In genomic region chr13:21831418-21832394, GRCm38 (mm10) we compare ENCODE assay signal across 7 mouse cellular contexts. TPM values are rescaled to one million over a fixed set of nuclear protein-coding genes. Genes with fewer than 3 reads are reported as not detected.
A peak's percentile ranks its signal among the peaks of the same experiment; 100 is the strongest.
DNase-seq lines count a peak whose midpoint lies in the region; ATAC-seq and TF ChIP-seq lines count a peak whose summit lies in the region.
"Not testable (repeated sequence)": the region's sequence is repeated elsewhere in the genome, so short reads cannot be mapped to it uniquely, and the experiment has no call there.

Hist1h4n (minus strand) TSS chr13:21832196.

- not testable (repeated sequence) for H3K36me3 ChIP-seq in forebrain, embryonic 13.5 days (ENCODE audit: poor library complexity, severe bottlenecking); heart, embryonic 14.5 days (ENCODE audit: control insufficient read depth, insufficient read depth, low read length); kidney, embryonic 15.5 days; limb, embryonic 11.5 days (ENCODE audit: control insufficient read depth, insufficient read depth, low read length)

- not testable (repeated sequence) for TF ChIP-seq POLR2A in brain, embryonic 14.5 days (IDR thresholded peaks at IDR 0.05; ENCODE audit: borderline replicate concordance, extremely low read depth, insufficient read depth, insufficient read length, poor library complexity, severe bottlenecking)

- peak within 1 kb of the TSS; percentile 52 for H3K4me2 ChIP-seq in forebrain, embryonic 13.5 days
- peak within 1 kb of the TSS; percentile 39; the same call in 1 of the 2 replicates for H3K4me2 ChIP-seq in heart, embryonic 14.5 days (ENCODE audit: low read length)
- H3K4me2 ChIP-seq in kidney, embryonic 15.5 days: peak within 1 kb of the TSS; percentile 47
- not testable (repeated sequence) for H3K4me2 ChIP-seq in limb, embryonic 11.5 days (ENCODE audit: low read depth, severe bottlenecking)

- peak within 1 kb of the TSS; percentile 66 for H3K27ac ChIP-seq in forebrain, embryonic 13.5 days
- H3K27ac ChIP-seq in heart, embryonic 14.5 days (replicated peaks in 1 of 2; ENCODE audit: control insufficient read depth in 1 of 2, insufficient read depth in 1 of 2, low read depth in 2 of 2, low read length in 2 of 2); limb, embryonic 11.5 days (replicated peaks; ENCODE audit: low read depth, low read length): not testable (repeated sequence)
- peak within 1 kb of the TSS; percentile 66 for H3K27ac ChIP-seq in kidney, embryonic 15.5 days

- peak; percentile 84 for ATAC-seq in forebrain, embryonic 13.5 days
- ATAC-seq in heart, embryonic 14.5 days (ENCODE audit: insufficient number of reproducible peaks, insufficient read depth, low FRiP score, low read depth): peak; percentile 83
- peak; percentile 87 for ATAC-seq in kidney, embryonic 15.5 days (replicated peaks; ENCODE audit: low FRiP score)
- ATAC-seq in limb, embryonic 11.5 days (ENCODE audit: insufficient number of reproducible peaks, low FRiP score, low TSS enrichment, low read depth): peak; percentile 86
- ATAC-seq in megakaryocyte-erythroid progenitor cell, adult 5-6 weeks (replicated peaks; ENCODE audit: low FRiP score, low TSS enrichment, poor library complexity, severe bottlenecking): peak; percentile 52

- H3K9me3 ChIP-seq in forebrain, embryonic 13.5 days (replicated peaks); heart, embryonic 14.5 days (ENCODE audit: control insufficient read depth, low read length); kidney, embryonic 15.5 days (replicated peaks); limb, embryonic 11.5 days (ENCODE audit: control insufficient read depth, low read length): not testable (repeated sequence)

- WGBS in forebrain, embryonic 13.5 days: under 1% methylated on average over 26 of the region's 58 CpGs
- 0% methylated on average over 23 of the region's 58 CpGs for WGBS in heart, embryonic 14.5 days
- under 1% methylated on average over 28 of the region's 58 CpGs for WGBS in kidney, embryonic 15.5 days
- WGBS in limb, embryonic 11.5 days: under 1% methylated on average over 18 of the region's 58 CpGs

- DNase-seq in brain, embryonic 14.5 days (ENCODE audit: low read depth); limb, embryonic 11.5 days (ENCODE audit: low spot score): not testable (repeated sequence)
- peak; percentile 85 for DNase-seq in spleen, adult 12 weeks (ENCODE audit: low spot score)

- peak within 1 kb of the TSS; percentile 26 for H3K4me3 ChIP-seq in forebrain, embryonic 13.5 days
- peak within 1 kb of the TSS in 1 of 2 experiments; percentile 20; a peak in 2 of 4 replicates for H3K4me3 ChIP-seq in heart, embryonic 14.5 days (ENCODE audit: control insufficient read depth in 1 of 2, insufficient read depth in 1 of 2, low read depth in 1 of 2, low read length in 2 of 2)
- peak within 1 kb of the TSS; percentile 31 for H3K4me3 ChIP-seq in kidney, embryonic 15.5 days (replicated peaks)
- not testable (repeated sequence) for H3K4me3 ChIP-seq in limb, embryonic 11.5 days (ENCODE audit: low read depth, low read length)

- H3K9ac ChIP-seq in forebrain, embryonic 13.5 days; heart, embryonic 14.5 days (ENCODE audit: low read length); kidney, embryonic 15.5 days; limb, embryonic 11.5 days (ENCODE audit: low read length): not testable (repeated sequence)

- not testable (repeated sequence) for H3K4me1 ChIP-seq in forebrain, embryonic 13.5 days; heart, embryonic 14.5 days (ENCODE audit: control insufficient read depth in 2 of 2, insufficient read depth in 2 of 2, low read length in 2 of 2); kidney, embryonic 15.5 days; limb, embryonic 11.5 days (ENCODE audit: control insufficient read depth, insufficient read depth, low read length)

- H3K27me3 ChIP-seq in forebrain, embryonic 13.5 days; heart, embryonic 14.5 days (ENCODE audit: control insufficient read depth, insufficient read depth, low read length); kidney, embryonic 15.5 days; limb, embryonic 11.5 days (ENCODE audit: control insufficient read depth, insufficient read depth, low read length): not testable (repeated sequence)

- TF ChIP-seq CTCF in brain, embryonic 14.5 days (IDR thresholded peaks at IDR 0.05; ENCODE audit: borderline replicate concordance, extremely low read depth, insufficient read depth, insufficient read length): not testable (repeated sequence)

RNA-seq across cellular contexts. Expression of gene Hist1h4n, which starts in this region (rescaled TPM):
- polyA plus RNA-seq in brain, embryonic 14.5 days (2012; rRNA removed): 25.9 and 58.6 TPM in 2 replicates
- polyA plus RNA-seq in forebrain, embryonic 13.5 days (2015; fragmentation: Nextera tagmentation; extraction: Ambion mirVana): 12.8 and 20.2 TPM in 2 replicates
- 5.9 and 10.4 TPM in 2 replicates for polyA plus RNA-seq in heart, embryonic 14.5 days (2014; fragmentation: Nextera tagmentation; extraction: Ambion mirVana)
- polyA plus RNA-seq in kidney, embryonic 15.5 days (2015; fragmentation: Nextera tagmentation; extraction: Ambion mirVana): 17.2 and 18.2 TPM in 2 replicates
- polyA plus RNA-seq in limb, embryonic 11.5 days (2014; fragmentation: Nextera tagmentation; extraction: Ambion mirVana): 11.8 and 15.0 TPM in 2 replicates
- total RNA-seq in megakaryocyte-erythroid progenitor cell, adult 5-6 weeks (2014; fragmentation: Nextera tagmentation): 49.1 and 171 TPM in 2 replicates
- total RNA-seq in megakaryocyte-erythroid progenitor cell, adult 5-6 weeks (2017): 1,378 and 1,797 TPM in 2 replicates
